Mouse (Mus musculus) gastrocnemius, adult 18-20 months (tissue): ENCODE results near the gene Arhgap1. TPM values are rescaled to one million over a fixed set of nuclear protein-coding genes. Genes with fewer than 3 reads are reported as not detected.
A peak's percentile ranks its signal among the peaks of the same experiment; 100 is the strongest.

Experiments used
- DNase-seq: peaks from one replicate; pipeline ENCODE4 v3.0.0; 2021; ENCODE audit warnings: low spot score
- total RNA-seq, 2 experiments: library from RNA; stranded (reverse); gene quantifications; 2 replicates each; pipeline ENCODE4 v1.2.3; 2021

The Arhgap1 gene
- total RNA-seq, 2 experiments from 2014 or later, result 4.6 to 6.9 TPM

DNA sequence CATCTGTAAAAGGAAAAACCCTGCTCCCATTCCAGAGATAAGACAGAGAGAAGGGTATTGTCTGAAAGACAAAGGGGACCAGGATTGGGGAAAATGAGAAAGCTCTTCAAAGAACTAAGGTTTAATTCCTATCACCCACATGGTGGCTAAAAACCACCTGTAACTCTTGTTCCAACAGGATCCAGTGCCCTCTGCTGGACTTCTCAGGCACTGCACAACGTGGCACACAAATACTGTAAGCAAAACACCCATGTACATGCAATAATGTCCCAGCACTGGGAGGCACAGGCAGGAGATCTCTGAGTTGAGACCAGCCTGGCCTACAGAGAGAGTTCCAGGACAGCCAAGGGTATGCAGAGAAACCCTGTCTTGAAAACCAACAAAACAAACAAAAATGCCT lies 2.9 kb upstream of the Arhgap1 start:
- DNase-seq, result peak; percentile 42

DNA sequence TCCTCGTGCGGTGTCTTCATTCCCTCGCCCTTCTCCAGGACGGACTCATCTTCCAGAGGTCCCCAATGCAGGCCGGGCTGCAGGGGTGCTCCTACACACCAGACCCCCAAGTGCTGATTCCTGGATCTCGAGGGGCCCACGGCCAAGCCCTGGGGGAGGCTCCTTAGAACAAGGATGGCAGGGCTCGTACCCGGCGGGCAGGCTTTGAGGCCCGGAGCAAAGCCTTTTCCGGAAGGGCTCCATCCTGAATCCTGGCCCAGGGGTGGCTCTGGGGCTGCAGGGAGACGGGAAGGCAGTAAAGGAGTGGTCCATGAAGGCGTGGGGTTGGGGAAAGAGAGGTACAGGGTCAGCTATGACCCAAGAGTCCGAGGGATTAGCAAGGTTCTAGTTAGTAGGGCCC lies 508 bp upstream of the Arhgap1 start:
- DNase-seq, result no peak

DNA sequence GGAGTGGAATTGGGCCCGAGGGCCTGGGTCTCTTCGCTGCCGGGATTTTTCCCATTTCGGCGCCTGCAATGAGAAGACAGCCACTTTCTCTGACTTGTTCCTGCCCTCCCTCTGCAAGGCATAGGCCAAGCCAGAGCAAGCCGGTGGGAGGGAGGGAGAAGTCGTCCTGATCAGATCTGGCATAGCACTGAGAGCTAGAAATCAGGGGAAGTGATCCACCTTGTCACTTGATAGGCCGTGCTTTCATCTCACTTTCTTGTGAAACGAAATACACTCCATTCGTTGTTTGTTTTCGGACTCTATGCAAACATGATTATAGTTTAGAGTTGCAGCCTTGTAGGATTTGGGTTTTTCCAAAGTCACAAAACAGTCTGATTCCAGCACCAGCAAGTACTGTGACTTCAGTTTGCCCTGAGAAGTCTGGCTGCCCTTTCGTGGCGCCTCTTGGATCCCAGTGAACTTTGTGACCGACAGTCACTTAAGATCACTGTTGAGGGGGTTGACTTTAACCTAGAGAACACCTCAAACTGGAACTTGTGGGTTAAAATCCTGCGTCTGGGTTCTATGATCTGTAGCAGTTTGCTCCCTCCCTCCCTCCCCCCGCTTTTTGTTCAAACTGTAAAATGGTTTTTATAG lies 818 bp downstream of the Arhgap1 start:
- no peak for DNase-seq

DNA sequence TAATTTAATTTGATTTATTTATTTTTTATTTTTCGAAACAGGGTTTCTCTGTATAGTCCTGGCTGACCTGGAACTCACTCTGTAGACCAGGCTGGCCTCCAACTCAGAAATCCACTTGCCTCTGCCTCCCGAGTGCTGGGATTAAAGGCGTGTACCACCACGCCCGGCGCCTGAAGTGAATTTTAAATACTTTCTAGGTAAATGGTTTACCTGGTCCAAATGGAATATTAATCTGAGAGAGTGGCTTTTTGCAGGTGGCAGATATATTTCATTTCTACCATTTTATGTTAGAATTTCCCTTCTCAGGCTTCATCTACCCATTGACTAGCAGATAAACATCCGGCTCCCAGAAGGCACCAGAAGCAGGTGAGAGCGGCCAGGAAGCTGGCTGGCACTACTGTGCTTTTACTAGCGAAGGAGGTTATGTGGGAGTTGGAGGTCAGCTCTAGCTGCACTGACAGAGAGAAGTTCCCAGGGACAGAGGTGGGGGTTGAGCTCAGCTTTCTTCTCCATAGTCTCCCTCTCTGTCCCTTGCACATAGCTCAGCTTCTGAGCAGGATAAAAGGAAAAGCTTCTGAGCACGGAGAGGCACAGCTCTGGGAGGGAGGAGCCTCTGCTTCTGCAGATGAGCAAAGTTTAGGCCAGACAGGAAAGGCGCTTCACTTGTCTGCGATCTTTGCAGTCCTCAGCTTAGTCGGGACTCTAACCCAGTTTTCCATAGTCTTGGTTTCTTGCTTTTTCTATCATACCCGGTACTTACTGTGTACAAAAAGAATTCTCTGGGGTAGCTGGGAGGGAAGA lies 2.0 kb downstream of the Arhgap1 start:
- no peak for DNase-seq

DNA sequence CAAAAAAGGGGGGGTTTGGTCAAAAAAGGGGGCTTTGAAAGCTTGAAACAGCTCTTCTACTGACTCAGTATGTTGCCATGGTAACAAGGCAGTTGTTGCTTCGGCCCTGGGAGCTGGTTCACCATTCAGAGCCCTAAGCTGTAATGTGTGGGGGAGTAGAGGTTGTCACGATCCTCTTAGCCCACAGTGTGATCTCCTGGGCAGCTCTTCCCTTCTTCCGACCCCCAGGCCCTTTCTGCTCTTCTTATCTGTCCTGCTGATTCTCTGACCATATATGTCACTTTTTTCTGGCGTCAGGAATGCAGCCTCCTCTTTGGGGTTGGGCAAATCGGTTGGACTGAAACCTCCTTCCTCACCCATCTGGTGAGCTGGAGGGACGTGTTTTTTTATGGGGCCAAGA lies 3.2 kb downstream of the Arhgap1 start:
- DNase-seq, result no peak

DNA sequence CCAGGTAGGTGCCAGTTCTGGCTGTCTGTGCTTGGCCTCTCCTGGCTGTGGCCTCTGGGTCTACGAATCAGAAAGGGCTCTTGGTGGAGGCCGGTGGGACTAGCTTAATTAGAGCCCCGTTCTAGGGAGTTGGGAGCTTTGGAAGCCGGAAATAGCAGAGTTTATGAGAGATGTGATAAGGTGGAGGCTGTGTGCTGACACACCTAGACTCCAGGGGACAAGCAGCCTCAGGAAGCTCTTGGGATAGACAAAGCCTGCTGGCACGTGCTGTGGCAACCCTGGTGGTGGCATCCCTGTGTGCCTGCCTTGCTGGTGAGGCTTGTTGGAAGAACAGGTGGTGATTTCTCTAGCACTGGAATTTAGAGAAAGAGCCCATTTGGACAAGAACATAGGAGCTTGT lies 5.7 kb downstream of the Arhgap1 start:
- DNase-seq, result no peak

DNA sequence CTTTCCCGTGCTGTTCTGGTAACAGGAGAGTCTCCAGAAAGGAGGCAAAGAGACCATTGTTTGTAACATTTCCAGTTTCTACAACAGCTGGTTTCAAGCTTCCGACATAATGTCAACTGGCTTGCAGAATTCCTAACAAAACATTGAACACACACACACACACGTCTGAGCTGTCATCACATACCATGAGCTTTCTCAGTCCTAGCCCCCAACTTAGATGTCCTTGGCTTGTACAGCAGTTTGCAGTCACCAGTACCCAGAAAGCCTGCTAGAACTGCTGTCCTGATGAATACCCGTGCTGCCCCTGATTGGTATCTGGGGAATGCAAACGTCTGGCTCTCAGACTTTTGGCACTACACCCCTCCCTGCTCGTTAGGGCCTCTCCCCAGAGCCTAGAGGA lies 6.2 kb downstream of the Arhgap1 start:
- no peak for DNase-seq

DNA sequence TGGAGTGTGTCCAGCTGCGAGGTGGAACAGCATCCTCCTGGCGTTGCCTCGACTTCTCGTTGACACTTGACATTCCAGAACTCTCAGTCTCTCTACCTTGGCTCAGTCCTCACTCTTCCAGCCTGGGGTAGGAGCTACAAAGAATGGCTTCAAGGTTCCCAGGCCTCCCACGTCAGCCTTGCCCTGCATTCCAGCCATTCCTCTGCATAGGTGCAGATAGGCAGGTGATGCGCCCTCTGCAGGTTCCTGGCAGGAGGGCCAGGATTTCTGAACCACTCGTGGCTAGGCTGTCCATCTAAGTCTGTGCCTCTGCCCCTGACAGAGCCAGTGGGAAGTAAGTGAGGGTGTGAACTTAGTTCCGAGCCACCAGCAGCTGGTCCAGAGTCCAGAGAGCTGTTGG lies 7.1 kb downstream of the Arhgap1 start:
- no peak for DNase-seq

DNA sequence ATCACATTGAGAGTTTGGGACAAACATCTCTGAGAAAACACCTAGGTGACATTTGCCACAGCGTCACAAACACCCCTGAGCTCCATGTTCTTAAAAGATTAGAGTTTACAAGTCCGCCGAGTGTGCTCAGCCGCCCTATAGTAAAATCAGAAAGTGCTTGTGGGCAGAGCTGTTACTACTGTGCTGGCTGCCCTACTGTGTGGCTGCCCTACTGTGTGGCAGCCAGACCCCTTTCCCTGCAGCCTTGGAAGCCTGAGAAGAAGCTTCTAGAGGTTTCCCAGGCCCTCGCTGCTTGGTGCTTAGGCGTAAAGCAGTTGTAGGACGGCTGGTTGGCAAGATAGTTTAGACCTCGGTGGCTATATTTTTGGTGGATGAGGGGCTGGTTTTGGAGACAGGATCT lies 10.0 kb downstream of the Arhgap1 start:
- no peak for DNase-seq

DNA sequence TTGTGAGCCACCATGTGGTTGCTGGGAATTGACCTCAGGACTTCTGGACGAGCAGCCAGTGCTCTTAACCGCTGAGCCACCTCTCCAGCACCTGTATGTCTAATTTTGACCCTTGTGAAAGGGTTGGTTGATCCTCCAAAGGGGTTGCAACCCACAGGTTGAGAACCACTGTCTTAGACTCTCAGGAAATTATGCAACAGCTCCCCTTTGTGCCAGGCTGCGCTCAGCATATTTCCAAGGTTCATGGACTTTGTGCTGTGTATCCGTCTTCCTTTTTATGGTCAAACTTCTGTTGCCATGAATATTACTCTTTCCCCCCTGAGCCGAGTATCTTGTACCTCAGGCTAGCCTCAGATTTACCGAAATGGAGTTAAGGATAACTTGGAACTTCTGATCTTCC lies 11.3 kb downstream of the Arhgap1 start:
- DNase-seq, result no peak

DNA sequence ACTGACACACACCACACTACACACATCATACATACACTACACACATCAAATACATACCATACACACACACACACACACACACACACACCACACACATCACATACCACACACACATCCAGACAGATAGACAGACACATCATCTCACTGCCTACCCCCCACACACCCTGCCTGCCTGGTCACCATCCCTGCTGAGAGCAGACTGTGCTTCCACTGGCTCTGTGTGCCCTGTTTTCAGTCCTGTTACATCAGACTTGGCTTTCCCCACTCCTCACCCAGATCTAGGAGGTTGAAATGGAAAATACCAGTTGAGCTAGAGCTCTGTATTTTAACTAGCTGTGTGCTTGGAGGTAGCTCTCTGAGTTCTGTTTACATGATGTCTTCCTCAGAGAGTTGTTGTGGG lies 15.1 kb downstream of the Arhgap1 start:
- no peak for DNase-seq

DNA sequence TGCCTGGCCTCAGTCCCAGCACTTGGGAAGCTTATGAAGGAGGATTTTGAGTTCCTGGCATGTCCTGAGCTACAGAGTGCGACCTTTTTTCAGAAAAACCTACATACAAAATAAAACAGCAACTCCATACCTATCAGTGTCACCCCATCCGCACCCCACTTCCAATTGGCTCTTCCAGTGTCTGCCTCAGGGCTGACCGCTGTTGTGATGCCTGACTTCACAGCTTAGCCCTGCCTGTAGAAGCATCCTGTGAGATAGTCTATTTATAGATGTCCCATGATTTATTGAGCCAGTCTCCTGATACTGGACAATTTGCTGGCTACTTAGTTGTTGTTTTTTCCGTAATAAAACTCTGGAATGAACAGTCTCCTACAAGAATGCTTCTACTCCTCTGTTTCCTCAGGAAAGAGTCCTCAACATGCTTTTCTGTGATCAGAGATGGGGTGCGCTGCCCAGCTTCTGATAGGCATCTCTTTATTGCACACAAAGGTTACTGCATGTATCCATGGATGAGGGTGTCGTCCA lies 16.8 kb downstream of the Arhgap1 start:
- no peak for DNase-seq

DNA sequence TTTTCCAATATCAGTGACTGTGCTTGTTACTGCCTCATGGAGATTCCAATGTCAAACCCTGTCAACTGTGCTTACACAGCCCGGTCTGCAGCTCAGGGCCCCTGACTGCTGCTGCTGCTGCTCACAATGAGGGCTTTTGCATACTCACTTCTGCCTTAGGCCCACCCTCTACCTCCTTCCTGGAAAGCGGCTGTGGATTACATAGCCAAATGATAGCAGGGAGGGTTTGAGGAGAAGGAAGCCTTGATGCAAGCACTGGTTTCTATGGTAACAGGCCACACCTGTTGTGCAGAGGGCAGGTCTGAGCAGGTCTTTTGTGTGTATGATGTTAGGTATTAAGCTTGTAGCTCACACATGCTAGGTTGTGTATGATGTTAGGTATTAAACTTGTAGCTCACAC lies 18.1 kb downstream of the Arhgap1 start:
- DNase-seq, result no peak

DNA sequence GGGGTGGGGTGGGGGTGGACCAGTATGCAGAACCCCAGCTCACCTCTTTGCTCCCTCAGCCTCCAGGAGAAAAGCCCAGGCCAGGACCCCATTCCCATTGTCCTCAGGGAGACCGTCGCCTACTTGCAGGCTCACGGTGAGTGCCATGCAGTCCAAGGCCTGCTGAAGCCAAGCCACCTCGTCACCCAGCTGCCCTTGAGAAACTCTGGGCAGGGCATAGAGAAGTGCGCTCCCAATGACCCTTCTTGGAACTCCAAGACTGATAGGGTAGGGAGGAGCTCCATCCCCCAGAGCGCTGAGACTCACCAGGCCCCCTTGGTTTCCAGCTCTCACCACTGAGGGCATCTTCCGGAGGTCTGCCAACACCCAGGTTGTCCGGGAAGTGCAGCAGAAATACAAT lies 19.7 kb downstream of the Arhgap1 start:
- DNase-seq, result no peak

DNA sequence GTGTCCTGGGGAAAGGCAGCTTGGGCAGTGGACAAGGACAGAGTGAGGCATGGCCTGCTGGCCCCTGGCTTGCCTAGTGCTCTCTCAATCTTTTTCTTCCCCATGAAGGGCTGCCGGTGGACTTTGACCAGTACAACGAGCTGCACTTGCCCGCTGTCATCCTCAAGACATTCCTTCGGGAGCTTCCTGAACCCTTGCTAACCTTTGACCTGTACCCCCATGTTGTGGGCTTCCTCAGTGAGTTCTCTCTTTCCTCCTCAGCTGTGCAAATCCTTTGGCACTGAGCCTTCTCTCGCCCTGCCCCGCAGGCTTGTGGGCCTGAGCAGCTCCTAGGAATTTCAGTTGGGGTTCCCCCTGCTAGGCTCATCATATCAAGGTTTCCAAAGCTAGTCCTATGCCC lies 20.4 kb downstream of the Arhgap1 start:
- DNase-seq, result no peak

DNA sequence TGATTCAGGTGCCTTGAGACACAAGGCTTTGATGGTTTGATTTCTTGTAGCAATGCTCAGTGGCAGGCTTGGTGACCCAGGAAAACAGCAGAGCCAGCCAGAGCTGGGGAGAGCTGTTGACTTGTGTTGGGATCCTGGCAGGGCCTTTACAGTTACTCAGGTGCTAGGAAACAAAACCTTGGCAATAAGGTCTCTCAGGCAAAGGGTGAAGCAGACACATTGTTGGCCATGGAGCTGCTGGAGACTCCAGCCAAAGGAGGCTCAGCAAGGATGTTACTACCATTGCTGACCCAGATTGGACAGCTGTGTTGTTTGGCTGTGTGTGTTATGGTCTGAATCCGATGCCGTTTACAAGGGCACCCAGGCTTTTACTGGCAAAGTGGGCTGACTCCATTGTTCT lies 23.9 kb downstream of the Arhgap1 start:
- no peak for DNase-seq

DNA sequence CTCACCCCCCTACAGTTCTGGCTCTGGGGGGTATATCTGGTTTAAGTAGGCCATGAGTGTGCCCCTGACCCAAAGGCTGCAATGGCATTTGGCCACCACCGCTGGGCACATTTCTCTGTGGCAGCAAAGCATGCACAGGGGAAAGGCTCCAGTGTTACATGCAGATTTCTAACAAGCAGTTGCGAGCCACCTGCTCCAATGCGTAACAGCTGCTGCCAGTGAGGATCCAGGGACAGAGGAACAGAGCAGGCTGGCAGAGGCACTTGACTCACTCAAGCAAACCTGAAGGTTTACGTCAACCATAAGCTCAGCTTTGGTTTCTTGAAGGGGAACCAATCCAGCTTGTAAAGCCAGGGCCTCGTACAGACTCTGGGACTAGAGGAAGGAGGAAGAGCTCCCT lies 25.2 kb downstream of the Arhgap1 start:
- DNase-seq, result no peak

DNA sequence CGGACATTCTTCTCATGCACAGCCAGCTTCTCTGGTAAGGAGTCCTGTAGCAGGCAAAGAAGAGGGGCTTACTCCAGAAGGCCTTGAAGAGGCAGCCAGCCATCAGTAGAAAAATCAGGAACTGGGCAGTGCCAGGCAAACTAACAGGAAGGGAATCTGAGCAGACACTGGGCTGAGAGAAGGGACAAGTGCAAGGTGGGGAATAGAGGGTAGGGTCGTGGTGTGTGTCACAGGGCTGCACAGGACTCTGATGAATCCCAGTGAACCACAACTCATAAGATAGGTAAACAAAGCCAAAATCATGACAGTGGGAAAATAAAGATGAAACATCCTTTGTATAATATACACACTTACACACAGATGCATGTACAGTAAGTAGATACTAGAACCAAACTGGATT lies 26.8 kb downstream of the Arhgap1 start:
- no peak for DNase-seq

DNA sequence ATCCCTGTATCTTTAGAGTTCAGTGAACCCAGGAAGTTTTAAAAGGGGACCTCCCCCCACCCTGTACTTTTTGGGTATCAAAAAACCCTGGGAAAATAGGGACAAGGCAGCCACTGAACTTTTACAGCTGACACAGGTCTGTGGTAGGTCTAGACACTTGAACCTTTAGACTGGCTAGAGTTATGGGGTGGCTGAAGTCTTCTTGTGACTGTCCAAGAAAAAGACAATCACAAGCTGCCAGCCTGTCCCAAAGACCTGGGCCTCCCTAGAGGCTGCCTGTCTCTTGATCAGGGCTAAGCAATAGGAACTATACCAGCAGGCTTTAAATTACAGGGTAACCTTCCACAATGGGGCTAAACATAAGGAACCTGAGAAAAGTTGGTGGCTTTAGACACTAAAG lies 27.3 kb downstream of the Arhgap1 start:
- no peak for DNase-seq

DNA sequence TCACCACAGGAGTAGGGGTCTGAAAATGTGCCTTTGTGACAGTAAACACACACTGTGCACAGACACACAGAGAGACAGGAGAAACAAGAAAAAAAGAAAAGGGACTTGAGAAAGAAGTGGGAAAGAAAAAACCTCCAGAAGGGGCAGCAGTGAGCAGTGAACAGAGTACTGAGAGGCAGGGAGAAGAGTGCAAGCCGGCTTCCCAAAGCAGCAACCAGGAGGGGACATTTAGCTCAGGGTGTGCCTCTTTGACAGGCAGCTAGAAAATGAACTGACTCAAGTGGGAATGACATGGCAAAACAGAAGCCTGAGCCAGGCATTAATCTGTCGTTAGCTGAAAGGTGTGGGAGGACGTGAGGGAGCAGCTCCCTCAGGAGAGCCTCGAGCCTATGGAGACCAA lies 33.2 kb downstream of the Arhgap1 start:
- DNase-seq, result peak; percentile 59

DNA sequence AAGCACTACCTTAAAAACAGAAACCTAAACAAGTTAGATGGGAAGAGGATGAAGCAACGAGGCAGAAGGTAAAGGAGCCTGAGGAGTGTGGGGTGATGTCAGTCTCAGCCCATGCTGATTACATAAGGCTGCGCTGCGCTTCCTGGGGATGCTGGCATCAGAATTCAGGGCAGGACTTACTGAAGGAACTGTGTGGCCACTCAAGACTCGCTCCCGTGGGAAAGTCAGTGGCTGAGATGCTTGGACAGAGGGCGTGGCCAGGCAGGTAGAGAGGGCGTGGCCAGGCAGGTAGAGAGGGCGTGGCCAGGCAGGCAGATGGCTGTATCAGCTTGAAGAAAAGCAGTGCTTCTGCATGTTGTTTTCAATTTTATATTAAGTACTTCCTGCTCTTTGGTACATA lies 34.3 kb downstream of the Arhgap1 start:
- DNase-seq, result no peak

DNA sequence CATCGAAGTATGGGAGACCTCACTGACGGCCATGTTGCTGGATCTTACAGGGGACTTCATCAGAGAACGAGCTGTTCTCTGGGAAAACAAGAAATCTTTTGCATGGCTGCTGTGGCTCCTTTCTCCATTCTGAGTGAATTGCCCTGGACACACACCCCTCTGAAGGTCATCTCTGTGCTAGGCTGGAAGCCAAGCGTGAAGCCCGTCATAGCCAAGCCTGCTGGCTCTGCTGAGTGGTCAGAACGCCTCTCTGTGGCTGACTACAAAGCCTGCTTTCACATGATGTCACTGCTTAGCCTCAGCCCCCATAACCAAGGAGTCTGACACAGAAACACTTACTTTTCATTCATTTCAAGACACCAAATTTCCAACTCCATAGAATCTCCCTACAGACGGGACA lies 39.8 kb downstream of the Arhgap1 start:
- DNase-seq, result no peak
